In genomic region chr2:160872395-160872794, GRCm38 (mm10) we compare ENCODE assay signal across 8 mouse cellular contexts. TPM values are rescaled to one million over a fixed set of nuclear protein-coding genes. Genes with fewer than 3 reads are reported as not detected.
DNase-seq lines count a peak whose midpoint lies in the region; ATAC-seq and TF ChIP-seq lines count a peak whose summit lies in the region.

No protein-coding gene starts in this region.

- no peaks in the 10 kb centered on the region for H3K27me3 ChIP-seq in forebrain, embryonic 15.5 days
- H3K27me3 ChIP-seq in lung, embryonic 16.5 days (ENCODE audit: control insufficient read depth, insufficient read depth, low read depth, low read length): no peaks in the 10 kb centered on the region

- ATAC-seq in forebrain, embryonic 15.5 days (replicated peaks): peak; percentile 91
- peak; percentile 90 for ATAC-seq in lung, embryonic 16.5 days (ENCODE audit: low read depth)

- no peak overlapping the region for H3K27ac ChIP-seq in ES-E14 (ENCODE audit: insufficient read depth, low read depth, low read length, poor library complexity, severe bottlenecking)
- H3K27ac ChIP-seq in forebrain, embryonic 15.5 days (replicated peaks): peak overlapping the region; percentile 99
- H3K27ac ChIP-seq in lung, embryonic 16.5 days (ENCODE audit: low read length): peak overlapping the region; percentile 99

- H3K4me3 ChIP-seq in ES-E14 (ENCODE audit: insufficient read depth in 1 of 2, low read depth in 1 of 2, low read length in 2 of 2, poor library complexity in 1 of 2, severe bottlenecking in 1 of 2): peak overlapping the region; percentile 71 to 99
- peak overlapping the region; percentile 87 for H3K4me3 ChIP-seq in forebrain, embryonic 15.5 days
- peak overlapping the region; percentile 96 for H3K4me3 ChIP-seq in lung, embryonic 16.5 days (ENCODE audit: low read length)

- no peaks in the 10 kb centered on the region for H3K9me3 ChIP-seq in ES-E14 (ENCODE audit: control insufficient read depth, insufficient read depth, low read depth, low read length)
- no peaks in the 10 kb centered on the region for H3K9me3 ChIP-seq in forebrain, embryonic 15.5 days
- no peaks in the 10 kb centered on the region for H3K9me3 ChIP-seq in lung, embryonic 16.5 days (ENCODE audit: control insufficient read depth, low read length)

- no peak for DNase-seq in ES-E14 (ENCODE audit: low read depth, low spot score)
- peak; percentile 26 for DNase-seq in c-Kit-positive CD71-negative TER-119-negative erythroid progenitor cells, embryonic 14.5 days (ENCODE audit: low read depth)
- peak; percentile 81 for DNase-seq in heart, postnatal 4 days
- peak; percentile 58 for DNase-seq in layer of hippocampus, adult 9-11 months
- peak; percentile 38 for DNase-seq in ovary, postnatal 10 days (ENCODE audit: low spot score)
- DNase-seq in thymus, postnatal 10 days (ENCODE audit: low spot score in 2 of 2): peak; percentile 74 to 76

- peak overlapping the region; percentile 83 for H3K9ac ChIP-seq in ES-E14 (ENCODE audit: insufficient read depth, low read depth, low read length, poor library complexity, severe bottlenecking)
- peak overlapping the region; percentile 97 for H3K9ac ChIP-seq in forebrain, embryonic 15.5 days (replicated peaks)
- H3K9ac ChIP-seq in lung, embryonic 16.5 days (ENCODE audit: low read length): peak overlapping the region; percentile 99

- H3K4me1 ChIP-seq in ES-E14 (ENCODE audit: control insufficient read depth in 2 of 2, insufficient read depth in 2 of 2, low read length in 2 of 2, poor library complexity in 1 of 2): no peaks in the 10 kb centered on the region; a peak in 1 of 4 replicates
- peaks cover 17% of the 10 kb centered on the region for H3K4me1 ChIP-seq in forebrain, embryonic 15.5 days
- H3K4me1 ChIP-seq in lung, embryonic 16.5 days (replicated peaks; ENCODE audit: control insufficient read depth, insufficient read depth, low read length): peaks cover 6% of the 10 kb centered on the region

- in situ Hi-C loops in ES-E14 (cut with MboI; ENCODE audit: low sequenced_read_pairs in 2 of 2, unreplicated experiment in 2 of 2): no loop called here

- under 1% methylated on average over 46 of the region's 47 CpGs for WGBS in forebrain, embryonic 15.5 days
- under 1% methylated on average over 30 of the region's 47 CpGs for WGBS in lung, embryonic 16.5 days

- H3K4me2 ChIP-seq in forebrain, embryonic 15.5 days (replicated peaks): peak overlapping the region; percentile 71
- H3K4me2 ChIP-seq in lung, embryonic 16.5 days (ENCODE audit: low read depth, low read length): peak overlapping the region; percentile 83

- no peaks in the 10 kb centered on the region for H3K36me3 ChIP-seq in ES-E14 (ENCODE audit: control insufficient read depth, insufficient read depth, low read length, poor library complexity, severe bottlenecking)
- H3K36me3 ChIP-seq in forebrain, embryonic 15.5 days: no peaks in the 10 kb centered on the region
- no peaks in the 10 kb centered on the region for H3K36me3 ChIP-seq in lung, embryonic 16.5 days (ENCODE audit: control insufficient read depth, insufficient read depth, low read length)

TF ChIP-seq in ES-E14, 5 proteins besides CTCF, POLR2A, EP300 and RAD21:
- no peak for TF ChIP-seq CHD2 (IDR thresholded peaks at IDR 0.05; ENCODE audit: low read depth, low read length)
- TF ChIP-seq HCFC1 (IDR thresholded peaks at IDR 0.05; ENCODE audit: borderline replicate concordance, insufficient read depth, low read length): no peak
- no peak for TF ChIP-seq MAFK (IDR thresholded peaks at IDR 0.05; ENCODE audit: insufficient read depth, low read depth, low read length)
- TF ChIP-seq ZC3H11A (IDR thresholded peaks at IDR 0.05; ENCODE audit: borderline replicate concordance, low read depth, low read length): no peak
- TF ChIP-seq ZNF384 (IDR thresholded peaks at IDR 0.05; ENCODE audit: low read depth, low read length): no peak

RNA-seq across cellular contexts. Expression of gene Zhx3, which starts 0.4 kb away (rescaled TPM):
- total RNA-seq in ES-E14 (2012; rRNA removed): 1.1 and 1.3 TPM in 2 replicates
- polyA plus RNA-seq in forebrain, embryonic 15.5 days (2015; fragmentation: Nextera tagmentation; extraction: Ambion mirVana): 19.7 and 21.1 TPM in 2 replicates
- total RNA-seq in heart, postnatal 4 days (2021): 10 to 100 TPM; 22.8 to 24.9 TPM
- 11.4 and 12.3 TPM in 2 replicates for polyA plus RNA-seq in lung, embryonic 16.5 days (2015; fragmentation: Nextera tagmentation; extraction: Ambion mirVana)

RNA-seq across cellular contexts. Expression of gene Lpin3, which starts 8.1 kb away (rescaled TPM):
- 7.2 and 9.4 TPM in 2 replicates for total RNA-seq in ES-E14 (2012; rRNA removed)
- polyA plus RNA-seq in forebrain, embryonic 15.5 days (2015; fragmentation: Nextera tagmentation; extraction: Ambion mirVana): 0.13 and 0.15 TPM in 2 replicates
- total RNA-seq in heart, postnatal 4 days (2021): 1 to 10 TPM; 2.1 to 2.2 TPM
- 3.6 and 3.9 TPM in 2 replicates for polyA plus RNA-seq in lung, embryonic 16.5 days (2015; fragmentation: Nextera tagmentation; extraction: Ambion mirVana)

RNA-seq across cellular contexts. Expression of gene Emilin3, which starts 39.7 kb away (rescaled TPM):
- total RNA-seq in ES-E14 (2012; rRNA removed): 2.8 and 5.0 TPM in 2 replicates
- 0.29 and 0.34 TPM in 2 replicates for polyA plus RNA-seq in forebrain, embryonic 15.5 days (2015; fragmentation: Nextera tagmentation; extraction: Ambion mirVana)
- 1 to 10 TPM; 8.8 to 9.6 TPM for total RNA-seq in heart, postnatal 4 days (2021)
- polyA plus RNA-seq in lung, embryonic 16.5 days (2015; fragmentation: Nextera tagmentation; extraction: Ambion mirVana): 6.6 and 8.2 TPM in 2 replicates

Comparison
In these comparisons a context has a peak if more than half of its experiments do, and no peak if none do; other contexts are left out.
1. RNA of gene Zhx3, which starts 0.4 kb away (total RNA-seq): 22.8 to 24.9 TPM in heart, postnatal 4 days; 1.1 to 1.3 TPM in ES-E14; every median in the first group is over 10 times any median in the second.
2. Peak in every context shown above with its lines, with median percentiles within 50 percentile points of each other: H3K4me3 ChIP-seq and H3K9ac ChIP-seq.